Mouse (Mus musculus): ENCODE data around the gene Amhr2.
A peak's percentile ranks its signal among the peaks of the same experiment; 100 is the strongest.

GRCm38 (mm10) chr15:102405489-102406195, 39.5 kb upstream of the Amhr2 start, which contains the start of gene Sp1:
- peak; percentile 94; the same call in 1 of the 2 replicates for TF ChIP-seq POLR2A (IDR thresholded peaks at IDR 0.05; ENCODE audit: borderline replicate concordance, extremely low read depth, insufficient read depth, insufficient read length, poor library complexity, severe bottlenecking)
- no peak for TF ChIP-seq CTCF (IDR thresholded peaks at IDR 0.05; ENCODE audit: borderline replicate concordance, extremely low read depth, insufficient read depth, insufficient read length)
